Mouse (Mus musculus) MEL (cell line): ENCODE data around the gene Zfp827. TPM values are rescaled to one million over a fixed set of nuclear protein-coding genes. Genes with fewer than 3 reads are reported as not detected.

Experiments
- DNase-seq: peaks from one replicate; pipeline ENCODE4 v3.0.0; 2011; ENCODE audit warnings: low read depth, low spot score
- H3K27ac ChIP-seq: 2 replicates; pipeline ENCODE4 v1.5.1; 2012; ENCODE audit warnings: low read depth, mild to moderate bottlenecking, control low read depth, low read length, moderate library complexity; ENCODE audit not compliant: control insufficient read depth
- H3K27me3 ChIP-seq, 2 experiments: fragments of 150-350 bp in 1 of 2; sonication (generic) in 1 of 2; 2 replicates each; pipeline ENCODE4 v1.6.1; 2012; ENCODE audit warnings: low read length in 2 of 2, mild to moderate bottlenecking in 2 of 2, improper control_type of control experiment in 1 of 2, moderate library complexity in 1 of 2; ENCODE audit not compliant: insufficient read depth in 2 of 2, control insufficient read depth in 1 of 2
- H3K36me3 ChIP-seq, 2 experiments: 2 replicates each; pipeline ENCODE4 v1.6.1; 2012 to 2014; ENCODE audit warnings: low read length in 2 of 2, improper control_type of control experiment in 1 of 2, inconsistent platforms in 1 of 2, mild to moderate bottlenecking in 1 of 2; ENCODE audit not compliant: insufficient read depth in 2 of 2, control insufficient read depth in 1 of 2
- H3K4me1 ChIP-seq, 2 experiments: fragments of 150-350 bp in 1 of 2; sonication (generic) in 1 of 2; 2 replicates each; pipeline ENCODE4 v1.6.1; 2012; ENCODE audit warnings: low read length in 2 of 2, improper control_type of control experiment in 1 of 2, mild to moderate bottlenecking in 1 of 2; ENCODE audit not compliant: insufficient read depth in 2 of 2, control insufficient read depth in 1 of 2
- H3K4me3 ChIP-seq, 2 experiments: fragments of 150-350 bp in 1 of 2; sonication (generic) in 1 of 2; 2 replicates each; pipeline ENCODE4 v1.5.1; 2012; ENCODE audit warnings: low read depth in 2 of 2, low read length in 2 of 2, mild to moderate bottlenecking in 2 of 2, moderate library complexity in 2 of 2, control low read depth in 1 of 2, improper control_type of control experiment in 1 of 2; ENCODE audit not compliant: control insufficient read depth in 1 of 2, insufficient read depth in 1 of 2
- H3K79me2 ChIP-seq: 2 replicates; pipeline ENCODE4 v1.6.1; 2012; ENCODE audit warnings: mild to moderate bottlenecking, low read length, moderate library complexity; ENCODE audit not compliant: control insufficient read depth, poor library complexity, insufficient read depth
- H3K9ac ChIP-seq: 2 replicates; pipeline ENCODE4 v1.6.1; 2012; ENCODE audit warnings: low read depth, mild to moderate bottlenecking, control low read depth, low read length, moderate library complexity; ENCODE audit not compliant: control insufficient read depth, poor library complexity, severe bottlenecking
- H3K9me3 ChIP-seq: fragments of 150-350 bp; sonication (generic); replicated peaks from 2 replicates; pipeline ENCODE4 v1.6.1; 2012; ENCODE audit warnings: mild to moderate bottlenecking, low read length, improper control_type of control experiment, moderate library complexity; ENCODE audit not compliant: insufficient read depth
- BHLHE40 ChIP-seq: IDR thresholded peaks from 2 replicates; pipeline ENCODE4 v1.6.1; 2012; ENCODE audit warnings: low read depth, mild to moderate bottlenecking, inconsistent platforms, low read length, improper control_type of control experiment, borderline replicate concordance
- E2F4 ChIP-seq: IDR thresholded peaks from 2 replicates; pipeline ENCODE4 v1.6.1; 2011; ENCODE audit warnings: low read depth, low read length, improper control_type of control experiment, borderline replicate concordance
- EP300 ChIP-seq, 2 experiments: IDR thresholded peaks; 2 replicates each; pipeline ENCODE4 v1.6.1; 2011; ENCODE audit warnings: improper control_type of control experiment in 2 of 2, low read length in 2 of 2, low read depth in 1 of 2, mild to moderate bottlenecking in 1 of 2
- ETS1 ChIP-seq: IDR thresholded peaks from 2 replicates; pipeline ENCODE4 v1.6.1; 2012; ENCODE audit warnings: low read depth, mild to moderate bottlenecking, inconsistent platforms, low read length, improper control_type of control experiment, moderate library complexity
- GABPA ChIP-seq: IDR thresholded peaks from 2 replicates; pipeline ENCODE4 v1.6.1; 2012; ENCODE audit warnings: low read depth, mild to moderate bottlenecking, inconsistent platforms, low read length, improper control_type of control experiment, moderate library complexity
- MAZ ChIP-seq: IDR thresholded peaks from 2 replicates; pipeline ENCODE4 v1.6.1; 2012; ENCODE audit warnings: low read depth, mild to moderate bottlenecking, inconsistent platforms, low read length, improper control_type of control experiment
- MEF2A ChIP-seq: IDR thresholded peaks from 2 replicates; pipeline ENCODE4 v1.6.1; 2014; ENCODE audit warnings: low read depth, mild to moderate bottlenecking, inconsistent platforms, low read length, improper control_type of control experiment; ENCODE audit not compliant: poor library complexity, insufficient replicate concordance, severe bottlenecking; ENCODE audit errors: extremely low read depth
- MXI1 ChIP-seq: IDR thresholded peaks from 2 replicates; pipeline ENCODE4 v1.6.1; 2011; ENCODE audit warnings: mild to moderate bottlenecking, low read depth, low read length, improper control_type of control experiment
- MYC ChIP-seq: IDR thresholded peaks from 2 replicates; pipeline ENCODE4 v1.6.1; 2011; ENCODE audit warnings: low read depth, mild to moderate bottlenecking, low read length, improper control_type of control experiment, moderate library complexity
- POLR2AphosphoS2 ChIP-seq: IDR thresholded peaks from 2 replicates; pipeline ENCODE4 v1.6.1; 2011; ENCODE audit warnings: low read length, improper control_type of control experiment
- POLR2AphosphoS5 ChIP-seq: IDR thresholded peaks from 2 replicates; pipeline ENCODE4 v1.6.1; 2012; ENCODE audit warnings: low read depth, borderline replicate concordance, mild to moderate bottlenecking, inconsistent platforms, low read length, moderate library complexity, mixed read lengths
- RAD21 ChIP-seq: IDR thresholded peaks from 2 replicates; pipeline ENCODE4 v1.6.1; 2011; ENCODE audit warnings: mild to moderate bottlenecking, low read depth, low read length, improper control_type of control experiment
- SIN3A ChIP-seq: IDR thresholded peaks from 2 replicates; pipeline ENCODE4 v1.6.1; 2012; ENCODE audit warnings: low read length, improper control_type of control experiment, inconsistent platforms
- TBP ChIP-seq: IDR thresholded peaks from 2 replicates; pipeline ENCODE4 v1.8.0; 2011; ENCODE audit warnings: low read depth, low read length, improper control_type of control experiment
- ZNF384 ChIP-seq: IDR thresholded peaks from 2 replicates; pipeline ENCODE4 v1.6.1; 2012; ENCODE audit warnings: low read depth, mild to moderate bottlenecking, inconsistent platforms, low read length, improper control_type of control experiment
- polyA plus RNA-seq, 2 experiments: library from polyadenylated mRNA; stranded (reverse) in 1 of 2; unstranded in 1 of 2; fragments of >175 nt in 1 of 2; fragments of >200 nt in 1 of 2; gene quantifications; 2 replicates each; pipeline versions ENCODE4 v1.2.1 to v1.2.4; 2012; ENCODE audit warnings: low replicate concordance in 2 of 2, low read depth in 1 of 2; ENCODE audit not compliant: insufficient read length in 2 of 2, insufficient read depth in 1 of 2, missing spikeins in 1 of 2
- total RNA-seq: library from RNA; depleted of rRNA; stranded (reverse); fragments of 300-350 nt; gene quantifications from 2 replicates; pipeline ENCODE4 v1.2.3, GENCODE M21; 2012

Gene Zfp827
- total and polyA plus RNA-seq, 3 experiments, result not detected

GRCm38 (mm10) chr8:79209641-79210358, 181.6 kb downstream of the Zfp827 start:
- no peak for DNase-seq
- no peak overlapping the region for H3K9ac ChIP-seq
- H3K79me2 ChIP-seq, result no peaks in the 10 kb centered on the region
- no peaks in the 10 kb centered on the region for H3K36me3 ChIP-seq
- H3K27me3 ChIP-seq, result no peaks in the 10 kb centered on the region
- H3K4me1 ChIP-seq, result no peaks in the 10 kb centered on the region
- no peak overlapping the region for H3K27ac ChIP-seq
- no peak for TF ChIP-seq POLR2AphosphoS5
- no peak for TF ChIP-seq MAZ
- TF ChIP-seq GABPA, result no peak
- no peak for TF ChIP-seq RAD21
- TF ChIP-seq ETS1, result no peak
- no peak for TF ChIP-seq EP300 (IDR thresholded peaks at IDR 0.05; ENCODE audit: low read depth in 1 of 2, low read length in 2 of 2)
- no peak for TF ChIP-seq TBP
- no peak for TF ChIP-seq SIN3A
- TF ChIP-seq E2F4, result no peak
- no peak for TF ChIP-seq POLR2AphosphoS2
- TF ChIP-seq MYC, result no peak
- TF ChIP-seq, all 39 proteins: peak for 0
- H3K4me3 ChIP-seq, result no peak overlapping the region
- no peaks in the 10 kb centered on the region for H3K9me3 ChIP-seq

GRCm38 (mm10) chr8:79211630-79212029, 183.4 kb downstream of the Zfp827 start:
- H3K36me3 ChIP-seq, result no peaks in the 10 kb centered on the region
- no peak for TF ChIP-seq MXI1
- no peak for TF ChIP-seq POLR2AphosphoS5
- TF ChIP-seq MEF2A, result no peak
- no peak for TF ChIP-seq ZNF384
- no peak for TF ChIP-seq BHLHE40
- TF ChIP-seq TBP, result no peak
- no peak overlapping the region for H3K4me3 ChIP-seq
- no peak overlapping the region for H3K27ac ChIP-seq
- H3K9me3 ChIP-seq, result no peaks in the 10 kb centered on the region
- no peaks in the 10 kb centered on the region for H3K27me3 ChIP-seq
- no peaks in the 10 kb centered on the region for H3K79me2 ChIP-seq
- no peaks in the 10 kb centered on the region for H3K4me1 ChIP-seq
- no peak overlapping the region for H3K9ac ChIP-seq
- no peak for DNase-seq
